Mouse (Mus musculus) lung, embryonic 16.5 days (tissue): ENCODE data around the gene Nexn. TPM values are rescaled to one million over a fixed set of nuclear protein-coding genes. Genes with fewer than 3 reads are reported as not detected.

ENCODE experiments used
- ATAC-seq: fragments of 200-750 bp; cut with Nextera tagmentation; 2 replicates; pipeline ENCODE4 v1.8.0; 2017; ENCODE audit warnings: low read depth, mild to moderate bottlenecking, moderate library complexity
- H3K27ac ChIP-seq: fragments of 300-500 bp; sonication (generic); 2 replicates; pipeline ENCODE4 v1.5.1; 2014; ENCODE audit warnings: mild to moderate bottlenecking, control low read depth, low read length
- H3K27me3 ChIP-seq: fragments of 300-500 bp; sonication (generic); 2 replicates; pipeline ENCODE4 v1.6.1; 2014; ENCODE audit warnings: low read depth, low read length, mixed read lengths; ENCODE audit not compliant: control insufficient read depth, insufficient read depth
- H3K36me3 ChIP-seq: fragments of 300-500 bp; sonication (generic); 2 replicates; pipeline ENCODE4 v1.6.1; 2014; ENCODE audit warnings: low read length; ENCODE audit not compliant: control insufficient read depth, insufficient read depth
- H3K4me1 ChIP-seq: fragments of 300-500 bp; sonication (generic); replicated peaks from 2 replicates; pipeline ENCODE4 v1.6.1; 2014; ENCODE audit warnings: low read length, mixed read lengths; ENCODE audit not compliant: control insufficient read depth, insufficient read depth
- H3K4me2 ChIP-seq: fragments of 300-500 bp; sonication (generic); 2 replicates; pipeline ENCODE4 v1.6.1; 2014; ENCODE audit warnings: low read depth, low read length, control low read depth
- H3K4me3 ChIP-seq: fragments of 300-500 bp; sonication (generic); 2 replicates; pipeline ENCODE4 v1.5.1; 2014; ENCODE audit warnings: mild to moderate bottlenecking, low read length, control low read depth
- H3K9ac ChIP-seq: fragments of 300-500 bp; sonication (generic); 2 replicates; pipeline ENCODE4 v1.6.1; 2014; ENCODE audit warnings: low read length, control low read depth
- H3K9me3 ChIP-seq: fragments of 300-500 bp; sonication (generic); 2 replicates; pipeline ENCODE4 v1.6.1; 2016; ENCODE audit warnings: low read length; ENCODE audit not compliant: control insufficient read depth
- WGBS: fragments of 180-500 bp; shearing (Covaris S2); extraction: QIAGEN DNeasy Blood & Tissue Kit; methylation state at CpG from one replicate; pipeline ENCODE4 v1.1.7; 2014; 5-methylcytosine and 5-hydroxymethylcytosine counted together
- polyA plus RNA-seq: library from polyadenylated mRNA; unstranded; fragments of >200 nt; fragmentation: Nextera tagmentation; extraction: Ambion mirVana; gene quantifications from 2 replicates; pipeline ENCODE4 v1.2.1, GENCODE M21; 2015

Nexn gene
- polyA plus RNA-seq, 1 experiment from 2014 or later, result 79.2 TPM

GRCm38 (mm10) chr3:152257528-152257927, 8.6 kb downstream of the Nexn start:
- Histone ChIP-seq H3K36me3 (no peaks in the 10 kb centered on the region), H3K4me3 (no peak overlapping the region), H3K27me3 (no peaks in the 10 kb centered on the region), H3K9me3 (no peaks in the 10 kb centered on the region), H3K4me1 (peaks cover 11% of the 10 kb centered on the region), H3K9ac (no peak overlapping the region), H3K4me2 (no peak overlapping the region), H3K27ac (no peak overlapping the region)
- WGBS, result 91% methylated on average over 3 of the region's 3 CpGs
- no peak for ATAC-seq

GRCm38 (mm10) chr3:152250487-152250886, 15.7 kb downstream of the Nexn start:
- Histone ChIP-seq H3K36me3 (peaks cover 15% of the 10 kb centered on the region; the same call in 1 of the 2 replicates), H3K4me2 (no peak overlapping the region), H3K9ac (no peak overlapping the region), H3K27ac (no peak overlapping the region), H3K4me3 (no peak overlapping the region), H3K9me3 (no peaks in the 10 kb centered on the region), H3K27me3 (no peaks in the 10 kb centered on the region), H3K4me1 (no peaks in the 10 kb centered on the region)
- ATAC-seq, result no peak
- WGBS, result 81% methylated on average over 1 of the region's 1 CpGs

GRCm38 (mm10) chr3:152247708-152248107, 18.4 kb downstream of the Nexn start:
- H3K4me2 ChIP-seq, result no peak overlapping the region
- no peak overlapping the region for H3K9ac ChIP-seq
- ATAC-seq, result no peak
- no peak overlapping the region for H3K27ac ChIP-seq
- WGBS, result 89% methylated on average over 12 of the region's 12 CpGs
- H3K27me3 ChIP-seq, result no peaks in the 10 kb centered on the region
- H3K4me1 ChIP-seq, result no peaks in the 10 kb centered on the region
- H3K4me3 ChIP-seq, result no peak overlapping the region
- no peaks in the 10 kb centered on the region for H3K9me3 ChIP-seq
- H3K36me3 ChIP-seq, result peaks cover 15% of the 10 kb centered on the region; the same call in 1 of the 2 replicates

- WGBS, result 73% methylated on average over 5 of the region's 5 CpGs
- peak; percentile 49; the same call in 1 of the 2 replicates for ATAC-seq
- Histone ChIP-seq H3K27ac (no peak overlapping the region), H3K36me3 (peaks cover 21% of the 10 kb centered on the region; the same call in 1 of the 2 replicates), H3K4me3 (no peak overlapping the region), H3K4me2 (no peak overlapping the region), H3K27me3 (no peaks in the 10 kb centered on the region), H3K9ac (no peak overlapping the region), H3K4me1 (no peaks in the 10 kb centered on the region), H3K9me3 (no peaks in the 10 kb centered on the region)
Measured at GRCm38 (mm10) chr3:152245273-152245910, 20.8 kb downstream of the Nexn start.

- Histone ChIP-seq H3K36me3 (peaks cover 26% of the 10 kb centered on the region), H3K4me3 (no peak overlapping the region)
- 74% methylated on average over 4 of the region's 4 CpGs for WGBS
Measured at GRCm38 (mm10) chr3:152243304-152243703, 22.8 kb downstream of the Nexn start.

GRCm38 (mm10) chr3:152241098-152241497, 25.1 kb downstream of the Nexn start:
- 69% methylated on average over 3 of the region's 3 CpGs for WGBS
- ATAC-seq, result no peak
- Histone ChIP-seq H3K4me2 (no peak overlapping the region), H3K27ac (no peak overlapping the region), H3K4me3 (no peak overlapping the region), H3K9me3 (no peaks in the 10 kb centered on the region), H3K4me1 (no peaks in the 10 kb centered on the region), H3K27me3 (no peaks in the 10 kb centered on the region), H3K9ac (no peak overlapping the region), H3K36me3 (peaks cover 26% of the 10 kb centered on the region)

More at GRCm38 (mm10) chr3:152243304-152243703, 22.8 kb downstream of the Nexn start:
- H3K27me3 ChIP-seq, result no peaks in the 10 kb centered on the region
- no peak overlapping the region for H3K27ac ChIP-seq
- H3K4me1 ChIP-seq, result no peaks in the 10 kb centered on the region
- ATAC-seq, result no peak
- no peak overlapping the region for H3K4me2 ChIP-seq
- no peak overlapping the region for H3K9ac ChIP-seq
- no peaks in the 10 kb centered on the region for H3K9me3 ChIP-seq

GRCm38 (mm10) chr3:152239592-152239991, 26.6 kb downstream of the Nexn start:
- H3K4me2 ChIP-seq, result no peak overlapping the region
- WGBS, result 92% methylated on average over 1 of the region's 1 CpGs
- H3K9ac ChIP-seq, result no peak overlapping the region
- H3K9me3 ChIP-seq, result no peaks in the 10 kb centered on the region
- H3K4me3 ChIP-seq, result no peak overlapping the region
- H3K27me3 ChIP-seq, result no peaks in the 10 kb centered on the region
- H3K27ac ChIP-seq, result no peak overlapping the region
- ATAC-seq, result no peak
- peaks cover 33% of the 10 kb centered on the region for H3K36me3 ChIP-seq
- H3K4me1 ChIP-seq, result no peaks in the 10 kb centered on the region

GRCm38 (mm10) chr3:152238836-152239235, 27.3 kb downstream of the Nexn start:
- no peak overlapping the region for H3K4me3 ChIP-seq
- ATAC-seq, result peak; percentile 58; the same call in 1 of the 2 replicates

GRCm38 (mm10) chr3:152235805-152236204, 30.3 kb downstream of the Nexn start:
- no peaks in the 10 kb centered on the region for H3K27me3 ChIP-seq
- no peaks in the 10 kb centered on the region for H3K4me1 ChIP-seq
- no peak overlapping the region for H3K27ac ChIP-seq
- no peak overlapping the region for H3K4me3 ChIP-seq
- peaks cover 44% of the 10 kb centered on the region for H3K36me3 ChIP-seq
- ATAC-seq, result no peak
- no peak overlapping the region for H3K9ac ChIP-seq
- 94% methylated on average over 1 of the region's 1 CpGs for WGBS
- H3K4me2 ChIP-seq, result no peak overlapping the region
- no peaks in the 10 kb centered on the region for H3K9me3 ChIP-seq

More at GRCm38 (mm10) chr3:152238836-152239235, 27.3 kb downstream of the Nexn start:
- Histone ChIP-seq H3K27me3 (no peaks in the 10 kb centered on the region), H3K9ac (no peak overlapping the region), H3K36me3 (peaks cover 36% of the 10 kb centered on the region), H3K9me3 (no peaks in the 10 kb centered on the region), H3K27ac (no peak overlapping the region), H3K4me1 (no peaks in the 10 kb centered on the region), H3K4me2 (no peak overlapping the region)
- WGBS, result 44% methylated on average over 2 of the region's 2 CpGs
